Mouse (Mus musculus) kidney, adult 2 months (tissue): ENCODE measurements around the gene Clk4.
A peak's percentile ranks its signal among the peaks of the same experiment; 100 is the strongest.

ENCODE experiments used
- CTCF ChIP-seq: fragments of 200-500 bp; conservative IDR thresholded peaks from 2 replicates; pipeline ENCODE4 v1.5.1; 2011; ENCODE audit warnings: low read depth, mild to moderate bottlenecking, control low read depth, low read length, moderate library complexity, mixed read lengths; ENCODE audit not compliant: insufficient read depth, insufficient read length
- POLR2A ChIP-seq: fragments of 200-500 bp; IDR thresholded peaks from one replicate; pipeline ENCODE4 v1.6.1; 2011; ENCODE audit warnings: low read depth, low read length, control low read depth

DNA sequence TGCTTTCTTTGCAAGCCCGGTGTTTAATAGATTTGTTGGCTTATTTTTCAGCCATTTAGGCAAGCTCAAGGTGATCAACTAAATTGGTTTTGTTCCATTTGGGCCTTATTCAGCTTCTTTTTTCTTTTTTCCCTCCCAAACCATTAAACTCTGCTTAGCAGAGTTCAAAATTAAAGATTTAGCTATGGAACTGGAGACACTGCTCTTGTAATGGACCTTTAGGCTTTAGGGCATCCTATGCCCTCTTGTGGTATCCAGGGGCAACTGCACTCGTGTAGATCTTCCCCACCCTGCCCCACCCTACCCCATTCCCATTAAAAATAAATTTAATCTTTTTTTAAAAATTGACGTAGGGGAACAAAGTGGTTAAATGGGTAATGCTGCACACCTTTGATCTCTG lies 3.8 kb downstream of the Clk4 start:
- peak; percentile 54 for TF ChIP-seq CTCF
- TF ChIP-seq POLR2A: no peak
